Mouse (Mus musculus): Measurements from ENCODE around the gene Oscp1.
A peak's percentile ranks its signal among the peaks of the same experiment; 100 is the strongest.
"Not testable (repeated sequence)": the region's sequence is repeated elsewhere in the genome, so short reads cannot be mapped to it uniquely, and the experiment has no call there.

Gene Oscp1

GRCm38 (mm10) chr4:126084382-126084781, 26.0 kb downstream of the Oscp1 start:
- no peak for DNase-seq

GRCm38 (mm10) chr4:126085996-126086576, 27.7 kb downstream of the Oscp1 start:
- peak; percentile 86 to 90 for DNase-seq

GRCm38 (mm10) chr4:126090101-126090847, 31.9 kb downstream of the Oscp1 start:
- DNase-seq = no peak

GRCm38 (mm10) chr4:126090848-126091124, 32.4 kb downstream of the Oscp1 start:
- no peak for DNase-seq

GRCm38 (mm10) chr4:126091873-126092272, 33.5 kb downstream of the Oscp1 start:
- DNase-seq = no peak

- DNase-seq = not testable (repeated sequence)
Measured at GRCm38 (mm10) chr4:126095622-126096430, 37.5 kb downstream of the Oscp1 start.

- DNase-seq = peak; percentile 95 to 97
Measured at GRCm38 (mm10) chr4:126096464-126097111, 38.2 kb downstream of the Oscp1 start, which contains the start of gene Lsm10. Gene Lsm10 (plus strand): TSS chr4:126096623.

GRCm38 (mm10) chr4:126097711-126098253, 39.4 kb downstream of the Oscp1 start:
- DNase-seq = no peak

GRCm38 (mm10) chr4:126099365-126099764, 41.0 kb downstream of the Oscp1 start:
- no peak for DNase-seq

- no peak for DNase-seq
Measured at GRCm38 (mm10) chr4:126100764-126101163, 42.4 kb downstream of the Oscp1 start.

GRCm38 (mm10) chr4:126102061-126102841, 43.9 kb downstream of the Oscp1 start:
- peak; percentile 45 to 57 for DNase-seq

GRCm38 (mm10) chr4:126103057-126103581, 44.8 kb downstream of the Oscp1 start:
- peak; percentile 77 to 87 for DNase-seq

GRCm38 (mm10) chr4:126103590-126104068, 45.3 kb downstream of the Oscp1 start, which contains the start of gene Stk40:
Gene Stk40 (plus strand): TSS chr4:126103957.
- peak; percentile 98 for DNase-seq

GRCm38 (mm10) chr4:126104261-126105075, 46.1 kb downstream of the Oscp1 start:
- peak; percentile 57 to 76 for DNase-seq

GRCm38 (mm10) chr4:126105131-126105783, 46.9 kb downstream of the Oscp1 start:
- no peak for DNase-seq

- peak; percentile 59 to 77 for DNase-seq
Measured at GRCm38 (mm10) chr4:126108061-126108740, 49.8 kb downstream of the Oscp1 start.

- DNase-seq = no peak
Measured at GRCm38 (mm10) chr4:126109613-126110373, 51.4 kb downstream of the Oscp1 start.

GRCm38 (mm10) chr4:126110374-126111152, 52.2 kb downstream of the Oscp1 start:
- peak; percentile 79 to 87 for DNase-seq
